Mouse (Mus musculus) yolk sac, embryonic 10.5 days (tissue): ENCODE results near the gene Gm3460.
"Not testable (repeated sequence)": the region's sequence is repeated elsewhere in the genome, so short reads cannot be mapped to it uniquely, and the experiment has no call there.

Experiments
- DNase-seq: peaks from one replicate; pipeline ENCODE4 v3.0.0-alpha.2; 2017; ENCODE audit warnings: low spot score

Gm3460 gene

GRCm38 (mm10) chr14:6622318-6622717 lies at the start of gene Gm3460:
Gene Gm3460, minus strand, starts transcription at chr14:6622418.
- DNase-seq: not testable (repeated sequence)

- DNase-seq: not testable (repeated sequence)
These were observed 15.8 kb downstream of the Gm3460 start for GRCm38 (mm10) chr14:6606436-6606835.

GRCm38 (mm10) chr14:6605004-6605403 lies 17.2 kb downstream of the Gm3460 start:
- DNase-seq: peak; percentile 30

- peak; percentile 17 for DNase-seq
These were observed 17.7 kb downstream of the Gm3460 start for GRCm38 (mm10) chr14:6604551-6604950.

GRCm38 (mm10) chr14:6590513-6590912 lies 31.7 kb downstream of the Gm3460 start, which contains the start of gene Gm3629:
Gene Gm3629, minus strand, starts transcription at chr14:6590613.
- DNase-seq: not testable (repeated sequence)
